Mouse (Mus musculus): ENCODE results near the gene A230050P20Rik. TPM values are rescaled to one million over a fixed set of nuclear protein-coding genes. Genes with fewer than 3 reads are reported as not detected.

A230050P20Rik gene
- polyA plus RNA-seq, 1 experiment from 2014 or later, result 14.1 TPM

DNA sequence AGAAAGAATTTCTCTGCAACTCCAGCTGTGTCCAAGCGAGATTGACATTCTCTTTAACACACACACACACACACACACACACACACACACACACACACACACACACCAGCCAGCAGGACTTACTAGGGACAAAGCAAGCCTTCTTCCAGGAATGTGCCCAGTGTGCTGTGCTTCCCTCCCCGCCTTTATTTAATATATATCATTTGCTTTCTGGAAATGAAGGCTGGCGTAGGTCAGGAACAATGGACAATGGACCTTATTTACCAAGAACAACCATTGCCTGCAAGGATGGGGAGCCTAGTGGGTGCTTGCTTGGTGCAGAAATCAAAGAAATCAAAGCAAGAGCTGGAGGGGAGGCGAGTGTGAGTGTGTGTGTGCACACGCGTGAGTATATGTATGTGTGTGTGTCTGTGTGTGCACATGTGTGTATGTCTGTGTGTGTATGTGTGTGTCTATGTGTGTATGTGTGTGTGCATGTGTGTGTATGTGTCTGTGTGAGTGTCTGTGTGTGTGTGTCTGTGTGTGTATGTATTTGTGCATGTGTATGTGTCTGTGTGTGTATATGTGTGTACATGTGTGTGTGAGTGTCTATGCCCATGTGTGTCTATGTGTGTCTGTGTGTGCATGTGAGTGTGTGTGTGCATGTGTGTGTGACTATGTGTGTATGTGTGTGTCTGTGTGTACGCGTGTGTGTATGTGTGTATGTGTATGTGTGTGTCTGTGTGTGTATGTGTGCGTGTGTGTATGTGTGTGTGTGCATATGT lies 31.1 kb upstream of the A230050P20Rik start:
- Histone ChIP-seq H3K27ac (ENCODE audit: low read depth) (no peak overlapping the region), H3K4me2 (ENCODE audit: low read length) (no peak overlapping the region), H3K4me3 (ENCODE audit: low read depth, low read length) (no peak overlapping the region), H3K9ac (ENCODE audit: low read length) (no peak overlapping the region), H3K36me3 (ENCODE audit: control insufficient read depth, insufficient read depth, low read length) (no peaks in the 10 kb centered on the region), H3K27me3 (replicated peaks; ENCODE audit: control insufficient read depth, insufficient read depth, low read length) (no peaks in the 10 kb centered on the region), H3K9me3 (ENCODE audit: control insufficient read depth, low read length) (no peaks in the 10 kb centered on the region), H3K4me1 (replicated peaks; ENCODE audit: control insufficient read depth, insufficient read depth, low read length) (no peaks in the 10 kb centered on the region)
- no peak for DNase-seq (ENCODE audit: low spot score)
- no peak for ATAC-seq (replicated peaks; ENCODE audit: low FRiP score, low TSS enrichment, low read depth)
- 78% methylated on average over 9 of the region's 9 CpGs for WGBS

- no peaks in the 10 kb centered on the region for H3K36me3 ChIP-seq (ENCODE audit: control insufficient read depth, insufficient read depth, low read length)
- no peaks in the 10 kb centered on the region for H3K9me3 ChIP-seq (ENCODE audit: control insufficient read depth, low read length)
- no peak overlapping the region for H3K27ac ChIP-seq (ENCODE audit: low read depth)
- no peaks in the 10 kb centered on the region for H3K27me3 ChIP-seq (replicated peaks; ENCODE audit: control insufficient read depth, insufficient read depth, low read length)
- H3K4me1 ChIP-seq (replicated peaks; ENCODE audit: control insufficient read depth, insufficient read depth, low read length), result no peaks in the 10 kb centered on the region
- no peak overlapping the region for H3K9ac ChIP-seq (ENCODE audit: low read length)
- no peak for DNase-seq (ENCODE audit: low spot score)
- 58% methylated on average over 6 of the region's 6 CpGs for WGBS
- no peak for ATAC-seq (replicated peaks; ENCODE audit: low FRiP score, low TSS enrichment, low read depth)
- H3K4me3 ChIP-seq (ENCODE audit: low read depth, low read length), result no peak overlapping the region
- no peak overlapping the region for H3K4me2 ChIP-seq (ENCODE audit: low read length)
Observed at GRCm38 (mm10) chr9:20838931-20839330, 29.5 kb upstream of the A230050P20Rik start.

GRCm38 (mm10) chr9:20842211-20842610 lies 26.2 kb upstream of the A230050P20Rik start:
- 56% methylated on average over 4 of the region's 4 CpGs for WGBS
- ATAC-seq (replicated peaks; ENCODE audit: low FRiP score, low TSS enrichment, low read depth), result no peak
- DNase-seq (ENCODE audit: low spot score), result no peak
- Histone ChIP-seq H3K9ac (ENCODE audit: low read length) (no peak overlapping the region), H3K4me2 (ENCODE audit: low read length) (no peak overlapping the region), H3K4me3 (ENCODE audit: low read depth, low read length) (no peak overlapping the region), H3K36me3 (ENCODE audit: control insufficient read depth, insufficient read depth, low read length) (no peaks in the 10 kb centered on the region), H3K27ac (ENCODE audit: low read depth) (no peak overlapping the region), H3K4me1 (replicated peaks; ENCODE audit: control insufficient read depth, insufficient read depth, low read length) (no peaks in the 10 kb centered on the region), H3K9me3 (ENCODE audit: control insufficient read depth, low read length) (no peaks in the 10 kb centered on the region), H3K27me3 (replicated peaks; ENCODE audit: control insufficient read depth, insufficient read depth, low read length) (no peaks in the 10 kb centered on the region)

- H3K9ac ChIP-seq (ENCODE audit: low read length), result no peak overlapping the region
- no peak for DNase-seq (ENCODE audit: low spot score)
- WGBS, result 25% methylated on average over 2 of the region's 2 CpGs
Observed at GRCm38 (mm10) chr9:20842670-20843069, 25.8 kb upstream of the A230050P20Rik start.

GRCm38 (mm10) chr9:20850179-20850578 lies 18.3 kb upstream of the A230050P20Rik start:
- no peak overlapping the region for H3K4me3 ChIP-seq (ENCODE audit: low read depth, low read length)
- no peak for DNase-seq (ENCODE audit: low spot score)
- 73% methylated on average over 2 of the region's 2 CpGs for WGBS
- H3K9me3 ChIP-seq (ENCODE audit: control insufficient read depth, low read length), result no peaks in the 10 kb centered on the region
- no peaks in the 10 kb centered on the region for H3K4me1 ChIP-seq (replicated peaks; ENCODE audit: control insufficient read depth, insufficient read depth, low read length)
- no peak for ATAC-seq (replicated peaks; ENCODE audit: low FRiP score, low TSS enrichment, low read depth)
- H3K4me2 ChIP-seq (ENCODE audit: low read length), result no peak overlapping the region
- H3K27me3 ChIP-seq (replicated peaks; ENCODE audit: control insufficient read depth, insufficient read depth, low read length), result no peaks in the 10 kb centered on the region
- H3K27ac ChIP-seq (ENCODE audit: low read depth), result no peak overlapping the region
- H3K9ac ChIP-seq (ENCODE audit: low read length), result no peak overlapping the region
- H3K36me3 ChIP-seq (ENCODE audit: control insufficient read depth, insufficient read depth, low read length), result no peaks in the 10 kb centered on the region

More at GRCm38 (mm10) chr9:20842670-20843069, 25.8 kb upstream of the A230050P20Rik start:
- Histone ChIP-seq H3K4me1 (replicated peaks; ENCODE audit: control insufficient read depth, insufficient read depth, low read length) (no peaks in the 10 kb centered on the region), H3K27me3 (replicated peaks; ENCODE audit: control insufficient read depth, insufficient read depth, low read length) (no peaks in the 10 kb centered on the region), H3K27ac (ENCODE audit: low read depth) (no peak overlapping the region), H3K36me3 (ENCODE audit: control insufficient read depth, insufficient read depth, low read length) (no peaks in the 10 kb centered on the region), H3K9me3 (ENCODE audit: control insufficient read depth, low read length) (no peaks in the 10 kb centered on the region), H3K4me2 (ENCODE audit: low read length) (no peak overlapping the region), H3K4me3 (ENCODE audit: low read depth, low read length) (no peak overlapping the region)
- ATAC-seq (replicated peaks; ENCODE audit: low FRiP score, low TSS enrichment, low read depth), result no peak

DNA sequence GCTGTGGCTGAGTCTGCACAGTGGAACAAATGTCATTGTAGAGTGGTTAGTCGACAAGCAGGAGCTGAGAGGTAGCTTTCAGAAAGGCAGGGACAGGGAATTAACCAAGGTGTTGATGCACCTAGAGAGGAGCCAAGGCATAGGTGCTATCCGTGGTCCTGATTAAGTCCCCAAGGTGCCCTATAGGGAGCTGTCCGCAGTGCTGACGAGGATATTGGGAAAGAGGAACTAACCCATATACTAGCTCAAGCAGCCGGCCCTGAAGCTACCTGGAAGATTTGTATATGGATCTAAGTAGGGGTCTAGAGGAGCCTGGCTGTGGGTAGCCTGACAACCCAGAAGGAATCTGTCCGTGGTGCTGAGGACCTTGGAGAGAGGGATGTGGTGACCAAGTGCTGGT lies 11.3 kb upstream of the A230050P20Rik start:
- WGBS, result 7% methylated on average over 6 of the region's 6 CpGs

GRCm38 (mm10) chr9:20859926-20860325 lies 8.5 kb upstream of the A230050P20Rik start:
- Histone ChIP-seq H3K4me2 (ENCODE audit: low read length) (no peak overlapping the region), H3K9me3 (ENCODE audit: control insufficient read depth, low read length) (no peaks in the 10 kb centered on the region), H3K27me3 (replicated peaks; ENCODE audit: control insufficient read depth, insufficient read depth, low read length) (no peaks in the 10 kb centered on the region), H3K27ac (ENCODE audit: low read depth) (no peak overlapping the region), H3K9ac (ENCODE audit: low read length) (no peak overlapping the region), H3K4me1 (replicated peaks; ENCODE audit: control insufficient read depth, insufficient read depth, low read length) (no peaks in the 10 kb centered on the region), H3K4me3 (ENCODE audit: low read depth, low read length) (no peak overlapping the region), H3K36me3 (ENCODE audit: control insufficient read depth, insufficient read depth, low read length) (no peaks in the 10 kb centered on the region)
- ATAC-seq (replicated peaks; ENCODE audit: low FRiP score, low TSS enrichment, low read depth) (no peak), DNase-seq (ENCODE audit: low spot score) (no peak)
- 47% methylated on average over 6 of the region's 6 CpGs for WGBS

More for the DNA sequence above, 11.3 kb upstream of the A230050P20Rik start:
- Histone ChIP-seq H3K27ac (ENCODE audit: low read depth) (no peak overlapping the region), H3K4me2 (ENCODE audit: low read length) (no peak overlapping the region), H3K4me3 (ENCODE audit: low read depth, low read length) (no peak overlapping the region), H3K27me3 (replicated peaks; ENCODE audit: control insufficient read depth, insufficient read depth, low read length) (no peaks in the 10 kb centered on the region), H3K36me3 (ENCODE audit: control insufficient read depth, insufficient read depth, low read length) (no peaks in the 10 kb centered on the region), H3K9ac (ENCODE audit: low read length) (no peak overlapping the region), H3K9me3 (ENCODE audit: control insufficient read depth, low read length) (no peaks in the 10 kb centered on the region), H3K4me1 (replicated peaks; ENCODE audit: control insufficient read depth, insufficient read depth, low read length) (no peaks in the 10 kb centered on the region)
- peak; percentile 91 for DNase-seq (ENCODE audit: low spot score)
- ATAC-seq (replicated peaks; ENCODE audit: low FRiP score, low TSS enrichment, low read depth), result no peak

DNA sequence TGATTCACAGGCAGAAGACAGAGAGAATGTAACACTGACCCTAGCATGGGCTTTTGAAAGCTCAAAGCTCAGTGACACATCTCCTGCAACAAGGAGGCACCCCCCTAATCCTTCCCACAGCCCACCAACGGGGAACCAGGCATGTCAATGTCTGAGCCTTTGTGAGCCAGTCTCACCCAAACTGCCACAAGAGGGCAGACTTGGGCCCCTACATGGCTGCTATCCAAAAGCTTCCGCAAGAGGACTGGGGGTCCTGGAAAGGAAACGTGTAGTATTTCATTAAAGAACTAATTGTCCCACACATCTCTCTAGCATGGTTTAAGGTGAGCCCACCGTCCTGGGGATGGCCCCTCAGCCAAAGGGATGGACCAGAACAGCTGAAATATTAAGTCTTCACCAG lies 6.6 kb upstream of the A230050P20Rik start:
- H3K4me1 ChIP-seq (replicated peaks; ENCODE audit: control insufficient read depth, insufficient read depth, low read length), result no peaks in the 10 kb centered on the region
- ATAC-seq (replicated peaks; ENCODE audit: low FRiP score, low TSS enrichment, low read depth) (no peak), DNase-seq (ENCODE audit: low spot score) (peak; percentile 61)
- no peak overlapping the region for H3K27ac ChIP-seq (ENCODE audit: low read depth)
- WGBS, result 11% methylated on average over 4 of the region's 4 CpGs
- peaks cover 4% of the 10 kb centered on the region; the same call in 1 of the 2 replicates for H3K27me3 ChIP-seq (replicated peaks; ENCODE audit: control insufficient read depth, insufficient read depth, low read length)
- no peaks in the 10 kb centered on the region for H3K9me3 ChIP-seq (ENCODE audit: control insufficient read depth, low read length)
- H3K36me3 ChIP-seq (ENCODE audit: control insufficient read depth, insufficient read depth, low read length), result no peaks in the 10 kb centered on the region
- no peak overlapping the region for H3K9ac ChIP-seq (ENCODE audit: low read length)
- H3K4me2 ChIP-seq (ENCODE audit: low read length), result no peak overlapping the region
- no peak overlapping the region for H3K4me3 ChIP-seq (ENCODE audit: low read depth, low read length)

- no peak for DNase-seq (ENCODE audit: low spot score)
Observed at GRCm38 (mm10) chr9:20862225-20862624, 6.2 kb upstream of the A230050P20Rik start.

More at GRCm38 (mm10) chr9:20862225-20862624, 6.2 kb upstream of the A230050P20Rik start:
- Histone ChIP-seq H3K4me2 (ENCODE audit: low read length) (no peak overlapping the region), H3K27ac (ENCODE audit: low read depth) (no peak overlapping the region), H3K9ac (ENCODE audit: low read length) (no peak overlapping the region), H3K4me1 (replicated peaks; ENCODE audit: control insufficient read depth, insufficient read depth, low read length) (no peaks in the 10 kb centered on the region), H3K27me3 (replicated peaks; ENCODE audit: control insufficient read depth, insufficient read depth, low read length) (peaks cover 5% of the 10 kb centered on the region; the same call in 1 of the 2 replicates), H3K9me3 (ENCODE audit: control insufficient read depth, low read length) (no peaks in the 10 kb centered on the region), H3K4me3 (ENCODE audit: low read depth, low read length) (no peak overlapping the region), H3K36me3 (ENCODE audit: control insufficient read depth, insufficient read depth, low read length) (no peaks in the 10 kb centered on the region)
- WGBS, result 51% methylated on average over 4 of the region's 4 CpGs
- ATAC-seq (replicated peaks; ENCODE audit: low FRiP score, low TSS enrichment, low read depth), result no peak

Measured in intestine, embryonic 14.5 days (tissue).